Mouse (Mus musculus) liver, postnatal 0 days (tissue): Measurements from ENCODE around the gene Atp10b. TPM values are rescaled to one million over a fixed set of nuclear protein-coding genes. Genes with fewer than 3 reads are reported as not detected.

Experiments
- ATAC-seq: fragments of 200-750 bp; cut with Nextera tagmentation; 2 replicates; pipeline ENCODE4 v1.8.0; 2017; ENCODE audit warnings: mild to moderate bottlenecking, moderate library complexity
- DNase-seq: peaks from one replicate; pipeline ENCODE4 v3.0.0-alpha.2; 2016
- H3K27ac ChIP-seq: fragments of 300-500 bp; sonication (generic); 2 replicates; pipeline ENCODE4 v1.5.1; 2014; ENCODE audit warnings: antibody characterized with exemption, moderate library complexity, mild to moderate bottlenecking, low read depth
- H3K27me3 ChIP-seq: fragments of 300-500 bp; sonication (generic); 2 replicates; pipeline ENCODE4 v1.6.1; 2014; ENCODE audit warnings: low read length, control low read depth, mixed read lengths; ENCODE audit not compliant: insufficient read depth
- H3K36me3 ChIP-seq: fragments of 300-500 bp; sonication (generic); replicated peaks from 2 replicates; pipeline ENCODE4 v1.6.1; 2014; ENCODE audit warnings: mild to moderate bottlenecking, control low read depth, low read length, moderate library complexity, mixed read lengths; ENCODE audit not compliant: insufficient read depth
- H3K4me1 ChIP-seq: fragments of 300-500 bp; sonication (generic); 2 replicates; pipeline ENCODE4 v1.6.1; 2014; ENCODE audit warnings: antibody characterized with exemption, mild to moderate bottlenecking, control low read depth; ENCODE audit not compliant: insufficient read depth
- H3K4me2 ChIP-seq: fragments of 300-500 bp; sonication (generic); 2 replicates; pipeline ENCODE4 v1.6.1; 2014; ENCODE audit warnings: low read depth, mild to moderate bottlenecking, low read length, moderate library complexity, mixed read lengths
- H3K4me3 ChIP-seq: fragments of 300-500 bp; sonication (generic); 2 replicates; pipeline ENCODE4 v1.5.1; 2014; ENCODE audit warnings: low read depth, low read length
- H3K9ac ChIP-seq: fragments of 300-500 bp; sonication (generic); replicated peaks from 2 replicates; pipeline ENCODE4 v1.6.1; 2014; ENCODE audit warnings: mild to moderate bottlenecking, moderate library complexity
- H3K9me3 ChIP-seq: fragments of 300-500 bp; sonication (generic); 2 replicates; pipeline ENCODE4 v1.6.1; 2016; ENCODE audit warnings: mild to moderate bottlenecking, control low read depth, low read length, mixed read lengths
- CTCF ChIP-seq: sonication (generic); IDR thresholded peaks from 2 replicates; pipeline ENCODE4 v1.5.1; 2016; ENCODE audit warnings: antibody characterized with exemption, low read depth
- EP300 ChIP-seq: IDR thresholded peaks from 2 replicates; pipeline ENCODE4 v1.6.1; 2016; ENCODE audit warnings: antibody characterized with exemption, low read depth, mild to moderate bottlenecking
- WGBS: fragments of 180-500 bp; shearing (Covaris S2); extraction: QIAGEN DNeasy Blood & Tissue Kit; methylation state at CpG from one replicate; pipeline ENCODE4 v1.1.7; 2014; ENCODE audit not compliant: insufficient replicate concordance; 5-methylcytosine and 5-hydroxymethylcytosine counted together
- polyA plus RNA-seq: library from polyadenylated mRNA; unstranded; fragments of >200 nt; fragmentation: Nextera tagmentation; extraction: Ambion mirVana; gene quantifications from 2 replicates; pipeline ENCODE4 v1.2.1, GENCODE M21; 2015

Atp10b gene
- polyA plus RNA-seq, 1 experiment from 2014 or later: not detected

DNA sequence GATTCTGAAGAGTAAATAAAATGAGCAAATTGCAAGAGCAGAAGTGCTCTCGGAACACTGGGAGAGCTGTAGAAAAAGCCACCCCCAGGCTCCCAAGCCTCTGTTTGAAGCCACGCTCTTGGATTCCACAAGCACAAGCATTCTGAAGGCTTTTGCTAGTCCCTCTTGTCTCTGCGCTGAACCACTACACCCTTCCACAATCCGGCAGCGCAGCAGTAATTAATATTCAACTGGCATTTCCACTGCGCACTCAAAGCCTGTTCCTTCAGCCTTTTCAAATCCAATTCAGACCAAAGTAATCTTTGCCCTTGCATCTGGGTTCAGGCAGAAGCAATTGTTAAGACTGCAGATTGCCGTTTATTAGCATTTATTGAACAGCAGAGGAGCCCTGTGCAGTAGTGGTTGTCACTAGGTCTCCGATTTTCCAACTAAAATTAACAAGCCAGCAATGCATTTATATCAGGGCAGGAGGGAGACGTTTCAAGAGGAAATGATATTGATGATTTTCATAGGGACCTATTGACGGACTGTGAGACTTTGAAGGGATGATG lies 120.7 kb downstream of the Atp10b start:
- Histone ChIP-seq H3K36me3 (no peaks in the 10 kb centered on the region), H3K27me3 (no peaks in the 10 kb centered on the region), H3K9me3 (no peaks in the 10 kb centered on the region), H3K4me1 (no peaks in the 10 kb centered on the region), H3K4me3 (no peak overlapping the region), H3K4me2 (no peak overlapping the region), H3K9ac (no peak overlapping the region), H3K27ac (no peak overlapping the region)
- no peak for ATAC-seq
- TF ChIP-seq CTCF (no peak), EP300 (no peak)
- 77% methylated on average over 10 of the region's 10 CpGs for WGBS
- no peak for DNase-seq

DNA sequence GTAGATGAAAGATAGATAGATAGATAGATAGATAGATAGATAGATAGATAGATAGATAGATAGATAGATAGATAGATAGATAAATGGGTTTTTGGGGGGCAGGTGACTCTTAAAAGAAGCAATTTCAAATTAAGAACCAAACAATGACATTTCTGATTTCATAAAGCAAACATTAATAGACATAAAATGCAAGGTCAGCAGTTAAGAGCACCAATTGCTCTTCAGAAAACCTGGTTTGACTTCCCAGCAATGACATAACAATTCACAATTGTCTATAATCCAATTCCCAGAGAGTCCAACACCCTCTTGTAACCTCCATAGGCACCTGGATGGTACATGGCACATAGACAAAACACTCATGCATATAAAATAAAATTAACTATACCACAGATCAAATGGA lies 124.2 kb downstream of the Atp10b start:
- Histone ChIP-seq H3K9ac (no peak overlapping the region), H3K4me3 (no peak overlapping the region), H3K27ac (no peak overlapping the region), H3K36me3 (no peaks in the 10 kb centered on the region), H3K4me1 (no peaks in the 10 kb centered on the region), H3K27me3 (no peaks in the 10 kb centered on the region), H3K9me3 (no peaks in the 10 kb centered on the region), H3K4me2 (no peak overlapping the region)
- TF ChIP-seq CTCF (no peak), EP300 (no peak)
- DNase-seq (no peak), ATAC-seq (no peak)

DNA sequence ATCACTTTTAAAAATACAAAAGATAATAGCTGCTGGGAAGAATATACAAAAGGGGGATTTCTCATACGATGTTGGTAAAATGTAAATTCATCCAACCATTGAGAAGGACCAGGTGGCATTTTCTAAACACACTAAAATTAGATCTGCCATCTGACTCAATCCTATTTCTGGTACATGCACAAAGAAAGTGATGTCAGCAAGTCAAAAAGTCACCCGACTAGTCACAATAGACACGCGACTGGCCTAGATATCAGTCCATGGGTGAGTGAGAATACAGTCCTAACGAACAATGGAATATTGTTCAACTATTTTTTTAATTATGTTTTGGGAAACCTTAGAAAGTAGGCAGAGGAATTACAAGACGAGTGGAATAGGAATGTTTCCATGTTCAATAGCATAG lies 147.9 kb downstream of the Atp10b start:
- Histone ChIP-seq H3K4me3 (no peak overlapping the region), H3K27ac (no peak overlapping the region), H3K4me2 (no peak overlapping the region), H3K36me3 (no peaks in the 10 kb centered on the region), H3K4me1 (no peaks in the 10 kb centered on the region), H3K9me3 (no peaks in the 10 kb centered on the region), H3K27me3 (no peaks in the 10 kb centered on the region), H3K9ac (no peak overlapping the region)
- DNase-seq (no peak), ATAC-seq (no peak)
- WGBS: 66% methylated on average over 6 of the region's 6 CpGs
- TF ChIP-seq CTCF: no peak
- no peak for TF ChIP-seq EP300

DNA sequence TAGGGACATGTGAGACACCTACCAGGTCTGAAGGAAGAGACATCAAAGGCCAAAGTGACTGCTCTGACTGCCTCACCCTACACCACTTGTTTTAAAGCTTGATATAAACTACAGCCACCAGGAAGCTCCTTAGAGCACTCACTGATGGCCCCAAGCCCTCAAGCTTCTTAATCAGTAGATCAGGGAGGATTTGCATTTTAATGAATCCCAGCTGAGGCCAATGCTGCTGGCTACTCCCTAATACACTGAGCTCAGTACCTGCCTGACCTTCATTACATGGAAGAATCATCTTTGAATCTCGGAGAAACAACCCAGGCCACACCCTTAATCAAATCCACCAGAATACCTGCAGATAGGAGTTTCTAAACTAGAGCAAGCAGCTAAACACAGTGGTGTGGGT lies 161.3 kb downstream of the Atp10b start:
- no peak for DNase-seq
- no peak for ATAC-seq
- TF ChIP-seq CTCF (no peak), EP300 (no peak)
- H3K4me2 ChIP-seq: no peak overlapping the region
- no peaks in the 10 kb centered on the region for H3K27me3 ChIP-seq
- no peaks in the 10 kb centered on the region for H3K9me3 ChIP-seq
- H3K4me1 ChIP-seq: no peaks in the 10 kb centered on the region
- H3K4me3 ChIP-seq: no peak overlapping the region
- no peaks in the 10 kb centered on the region for H3K36me3 ChIP-seq
- no peak overlapping the region for H3K9ac ChIP-seq
- H3K27ac ChIP-seq: no peak overlapping the region
- WGBS: 52% methylated on average over 1 of the region's 1 CpGs

Other genes with a start within 250 kb of the Atp10b start
- gene Gm9972, start 114.1 kb upstream of the Atp10b start, polyA plus RNA-seq: not detected in 2 replicates